Mouse (Mus musculus): ENCODE results near the gene Cdkn2a. TPM values are rescaled to one million over a fixed set of nuclear protein-coding genes. Genes with fewer than 3 reads are reported as not detected.

Gene Cdkn2a
- polyA plus RNA-seq (2016; fragmentation: Nextera tagmentation; extraction: Ambion mirVana): not detected in 2 replicates

GRCm38 (mm10) chr4:89294486-89295440, at the start of gene Cdkn2a:
TSS of gene Cdkn2a (minus strand) at chr4:89294653.
- H3K27ac ChIP-seq (replicated peaks): no peak within 1 kb of the TSS
- peak within 1 kb of the TSS; percentile 52 for H3K4me3 ChIP-seq
- H3K9ac ChIP-seq (replicated peaks): peak within 1 kb of the TSS; percentile 44
- peaks cover 16% of the 10 kb centered on the region for H3K4me1 ChIP-seq
- under 1% methylated on average over 108 of the region's 117 CpGs for WGBS
- H3K27me3 ChIP-seq: peaks cover 88% of the 10 kb centered on the region
- H3K9me3 ChIP-seq: no peaks in the 10 kb centered on the region
- H3K36me3 ChIP-seq: no peaks in the 10 kb centered on the region
- peak; percentile 90 for ATAC-seq (ENCODE audit: low FRiP score, low read depth)
- H3K4me2 ChIP-seq (replicated peaks): peak within 1 kb of the TSS; percentile 90

GRCm38 (mm10) chr4:89313461-89313860, 19.0 kb upstream of the Cdkn2a start:
- ATAC-seq (ENCODE audit: low FRiP score, low read depth): no peak
- 15% methylated on average over 13 of the region's 13 CpGs for WGBS
- H3K27me3 ChIP-seq: peaks cover 44% of the 10 kb centered on the region

GRCm38 (mm10) chr4:89310491-89311254, 16.2 kb upstream of the Cdkn2a start, which contains the start of gene Cdkn2b:
TSS of gene Cdkn2b (minus strand) at chr4:89311039.
- ATAC-seq (ENCODE audit: low FRiP score, low read depth): peak; percentile 95
- Histone ChIP-seq H3K36me3 (no peaks in the 10 kb centered on the region), H3K27me3 (peaks cover 72% of the 10 kb centered on the region), H3K9me3 (no peaks in the 10 kb centered on the region), H3K4me3 (peak within 1 kb of the TSS; percentile 52), H3K4me1 (peaks cover 5% of the 10 kb centered on the region), H3K27ac (replicated peaks) (no peak within 1 kb of the TSS), H3K9ac (replicated peaks) (peak within 1 kb of the TSS; percentile 41), H3K4me2 (replicated peaks) (peak within 1 kb of the TSS; percentile 83)
- under 1% methylated on average over 61 of the region's 61 CpGs for WGBS

More at GRCm38 (mm10) chr4:89313461-89313860, 19.0 kb upstream of the Cdkn2a start:
- Histone ChIP-seq H3K9me3 (no peaks in the 10 kb centered on the region), H3K4me3 (no peak overlapping the region), H3K4me2 (replicated peaks) (no peak overlapping the region), H3K4me1 (peaks cover 5% of the 10 kb centered on the region), H3K36me3 (no peaks in the 10 kb centered on the region), H3K27ac (replicated peaks) (no peak overlapping the region), H3K9ac (replicated peaks) (no peak overlapping the region)

- Histone ChIP-seq H3K4me1 (peaks cover 5% of the 10 kb centered on the region), H3K9ac (replicated peaks) (no peak overlapping the region), H3K36me3 (no peaks in the 10 kb centered on the region), H3K27me3 (peaks cover 78% of the 10 kb centered on the region), H3K27ac (replicated peaks) (no peak overlapping the region), H3K4me2 (replicated peaks) (peak overlapping the region; percentile 83), H3K4me3 (peak overlapping the region; percentile 52; the same call in 1 of the 2 replicates), H3K9me3 (no peaks in the 10 kb centered on the region)
- no peak for ATAC-seq (ENCODE audit: low FRiP score, low read depth)
- under 1% methylated on average over 11 of the region's 11 CpGs for WGBS
Measured at GRCm38 (mm10) chr4:89309996-89310395, 15.5 kb upstream of the Cdkn2a start.

GRCm38 (mm10) chr4:89308001-89308400, 13.5 kb upstream of the Cdkn2a start:
- no peaks in the 10 kb centered on the region for H3K9me3 ChIP-seq
- peaks cover 91% of the 10 kb centered on the region for H3K27me3 ChIP-seq

GRCm38 (mm10) chr4:89306798-89307365, 12.4 kb upstream of the Cdkn2a start:
- no peak for ATAC-seq (ENCODE audit: low FRiP score, low read depth)
- H3K9me3 ChIP-seq: no peaks in the 10 kb centered on the region
- H3K27ac ChIP-seq (replicated peaks): no peak overlapping the region
- H3K4me2 ChIP-seq (replicated peaks): no peak overlapping the region
- WGBS: 1% methylated on average over 25 of the region's 25 CpGs
- peaks cover 91% of the 10 kb centered on the region for H3K27me3 ChIP-seq
- no peak overlapping the region for H3K4me3 ChIP-seq
- H3K4me1 ChIP-seq: peaks cover 11% of the 10 kb centered on the region
- H3K9ac ChIP-seq (replicated peaks): no peak overlapping the region
- H3K36me3 ChIP-seq: no peaks in the 10 kb centered on the region

More at GRCm38 (mm10) chr4:89308001-89308400, 13.5 kb upstream of the Cdkn2a start:
- H3K4me2 ChIP-seq (replicated peaks): no peak overlapping the region
- H3K36me3 ChIP-seq: no peaks in the 10 kb centered on the region
- no peak overlapping the region for H3K27ac ChIP-seq (replicated peaks)
- no peak for ATAC-seq (ENCODE audit: low FRiP score, low read depth)
- WGBS: 10% methylated on average over 3 of the region's 3 CpGs
- H3K9ac ChIP-seq (replicated peaks): no peak overlapping the region
- H3K4me3 ChIP-seq: no peak overlapping the region
- H3K4me1 ChIP-seq: peaks cover 11% of the 10 kb centered on the region

- Histone ChIP-seq H3K4me3 (no peak overlapping the region), H3K9me3 (no peaks in the 10 kb centered on the region)
- WGBS: 3% methylated on average over 3 of the region's 3 CpGs
Measured at GRCm38 (mm10) chr4:89305691-89306090, 11.2 kb upstream of the Cdkn2a start.

GRCm38 (mm10) chr4:89303281-89303995, 9.0 kb upstream of the Cdkn2a start:
- Histone ChIP-seq H3K9ac (replicated peaks) (no peak overlapping the region), H3K9me3 (no peaks in the 10 kb centered on the region), H3K27me3 (peaks cover 90% of the 10 kb centered on the region), H3K36me3 (no peaks in the 10 kb centered on the region), H3K4me1 (0 out of 2 replicates have a peak, but pooled peaks cover 6% of the 10 kb centered on the region), H3K4me2 (replicated peaks) (no peak overlapping the region), H3K4me3 (no peak overlapping the region), H3K27ac (replicated peaks) (no peak overlapping the region)
- peak; percentile 66 for ATAC-seq (ENCODE audit: low FRiP score, low read depth)
- WGBS: 0% methylated on average over 14 of the region's 14 CpGs

More at GRCm38 (mm10) chr4:89305691-89306090, 11.2 kb upstream of the Cdkn2a start:
- H3K4me1 ChIP-seq: peaks cover 9% of the 10 kb centered on the region
- no peak overlapping the region for H3K27ac ChIP-seq (replicated peaks)
- H3K4me2 ChIP-seq (replicated peaks): no peak overlapping the region
- no peak for ATAC-seq (ENCODE audit: low FRiP score, low read depth)
- no peak overlapping the region for H3K9ac ChIP-seq (replicated peaks)
- H3K27me3 ChIP-seq: peaks cover 88% of the 10 kb centered on the region
- H3K36me3 ChIP-seq: no peaks in the 10 kb centered on the region

- H3K9me3 ChIP-seq: no peaks in the 10 kb centered on the region
- H3K27ac ChIP-seq (replicated peaks): no peak overlapping the region
- no peaks in the 10 kb centered on the region for H3K36me3 ChIP-seq
- H3K4me3 ChIP-seq: no peak overlapping the region
- no peak for ATAC-seq (ENCODE audit: low FRiP score, low read depth)
- peaks cover 87% of the 10 kb centered on the region for H3K27me3 ChIP-seq
- no peak overlapping the region for H3K4me2 ChIP-seq (replicated peaks)
- H3K9ac ChIP-seq (replicated peaks): no peak overlapping the region
- 0 out of 2 replicates have a peak, but pooled peaks cover 6% of the 10 kb centered on the region for H3K4me1 ChIP-seq
- 2% methylated on average over 1 of the region's 1 CpGs for WGBS
Measured at GRCm38 (mm10) chr4:89302129-89302528, 7.7 kb upstream of the Cdkn2a start.

GRCm38 (mm10) chr4:89299721-89300120, 5.3 kb upstream of the Cdkn2a start:
- no peak for ATAC-seq (ENCODE audit: low FRiP score, low read depth)
- WGBS: 0% methylated on average over 2 of the region's 2 CpGs

More at GRCm38 (mm10) chr4:89299721-89300120, 5.3 kb upstream of the Cdkn2a start:
- H3K4me1 ChIP-seq: peaks cover 14% of the 10 kb centered on the region
- no peak overlapping the region for H3K4me3 ChIP-seq
- H3K27me3 ChIP-seq: peaks cover 88% of the 10 kb centered on the region
- H3K9me3 ChIP-seq: no peaks in the 10 kb centered on the region
- no peak overlapping the region for H3K4me2 ChIP-seq (replicated peaks)
- H3K36me3 ChIP-seq: no peaks in the 10 kb centered on the region
- no peak overlapping the region for H3K9ac ChIP-seq (replicated peaks)
- no peak overlapping the region for H3K27ac ChIP-seq (replicated peaks)
